Mouse (Mus musculus) left cerebral cortex, postnatal 10 days (tissue): ENCODE results near the gene Fam83e. TPM values are rescaled to one million over a fixed set of nuclear protein-coding genes. Genes with fewer than 3 reads are reported as not detected.

Experiments
- DNase-seq, 2 experiments: peaks; one replicate each; pipeline ENCODE4 v3.0.0; 2021 to 2022; ENCODE audit warnings: low spot score in 2 of 2, mixed read lengths in 1 of 2; ENCODE audit errors: extremely low spot score in 1 of 2
- intact Hi-C: fragments of 180-260 bp; cut with DNase I; formaldehyde crosslinking; loops from one replicate; pipeline ENCODE4 v1.15.1; 2025
- total RNA-seq, 2 experiments: library from RNA; stranded (reverse); gene quantifications; 2 replicates each; pipeline ENCODE4 v1.2.3; 2021

Gene Fam83e
- total RNA-seq, 2 experiments from 2014 or later: 0.26 to 0.39 TPM

DNA sequence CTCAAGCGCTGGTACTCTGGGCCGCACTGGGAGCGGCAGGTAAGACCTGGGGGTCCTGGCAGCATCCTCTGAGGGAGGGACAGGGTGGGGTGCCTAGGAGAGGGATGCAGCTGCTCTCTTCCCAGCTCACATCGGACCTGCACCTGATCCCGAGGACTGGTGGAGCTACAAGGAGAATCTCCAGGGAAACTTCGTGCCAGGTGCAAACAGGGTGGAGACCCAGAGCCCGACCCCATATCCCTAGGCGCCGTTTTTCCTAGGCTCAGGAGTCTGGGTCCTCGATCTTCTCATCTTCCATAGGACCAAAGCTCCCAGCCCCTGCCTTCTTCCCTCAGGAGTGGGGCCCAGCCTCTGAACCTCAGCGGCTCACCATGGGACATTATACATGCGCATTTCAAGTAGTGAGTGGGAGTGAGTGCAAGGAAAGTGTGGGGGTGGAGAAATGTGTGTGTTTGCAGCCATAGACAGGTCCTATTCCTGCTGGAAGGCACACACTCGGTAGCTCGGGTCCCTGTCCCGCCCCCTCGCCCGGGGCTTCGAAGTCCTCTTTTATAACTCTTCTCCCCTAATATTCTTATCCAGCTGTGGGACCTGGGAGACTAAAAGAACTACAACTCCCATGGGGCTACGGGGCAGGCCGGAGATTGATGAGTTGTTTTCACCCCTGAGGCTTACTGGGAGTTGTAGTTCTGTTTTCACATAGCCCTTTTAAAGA is 20.6 kb upstream of the Fam83e start:
- peak in 1 of 2 experiments; percentile 80 for DNase-seq
- intact Hi-C loops: no loop called here

GRCm38 (mm10) chr7:45701072-45701471 is 19.9 kb upstream of the Fam83e start:
- DNase-seq: no peak
- intact Hi-C loops: no loop called here

- DNase-seq: no peak
- intact Hi-C loops: no loop called here
Observed at GRCm38 (mm10) chr7:45701607-45702006, 19.4 kb upstream of the Fam83e start.

GRCm38 (mm10) chr7:45702316-45702715 is 18.7 kb upstream of the Fam83e start:
- intact Hi-C loops: no loop called here
- no peak for DNase-seq

- no peak for DNase-seq
- intact Hi-C loops: no loop called here
Observed at GRCm38 (mm10) chr7:45702809-45703520, 18.0 kb upstream of the Fam83e start.

DNA sequence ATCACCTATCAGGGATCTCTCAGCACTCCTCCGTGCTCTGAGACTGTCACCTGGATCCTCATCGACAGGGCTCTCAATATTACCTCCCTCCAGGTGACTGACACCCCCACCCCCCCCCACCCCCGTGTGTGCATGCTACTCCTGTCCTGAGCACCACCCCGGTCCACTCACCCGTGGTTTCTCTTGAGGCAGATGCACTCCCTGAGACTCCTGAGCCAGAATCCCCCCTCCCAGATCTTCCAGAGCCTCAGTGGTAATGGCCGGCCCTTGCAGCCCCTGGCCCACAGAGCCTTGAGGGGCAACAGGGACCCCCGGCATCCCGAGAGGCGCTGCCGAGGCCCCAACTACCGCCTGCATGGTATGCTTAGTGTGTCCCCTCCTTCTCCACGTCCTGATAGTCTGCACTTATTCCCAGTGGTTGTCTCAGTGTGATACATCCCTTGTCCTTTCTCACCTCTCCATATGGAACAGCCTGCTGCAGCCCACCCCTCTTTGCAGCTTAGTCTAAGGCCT is 17.4 kb upstream of the Fam83e start:
- peak in 1 of 2 experiments; percentile 65 for DNase-seq

GRCm38 (mm10) chr7:45704046-45704559 is 16.9 kb upstream of the Fam83e start:
- DNase-seq: peak; percentile 80 to 84
- intact Hi-C loops: no loop called here

More for the DNA sequence above, 17.4 kb upstream of the Fam83e start:
- intact Hi-C loops: no loop called here

GRCm38 (mm10) chr7:45704730-45705442 is 16.1 kb upstream of the Fam83e start, which contains the start of gene Dbp:
Gene Dbp, plus strand, starts transcription at chr7:45705088.
- intact Hi-C loops: no loop called here

GRCm38 (mm10) chr7:45705443-45705864 is 15.6 kb upstream of the Fam83e start:
- intact Hi-C loops: no loop called here
- peak in 1 of 2 experiments; percentile 71 for DNase-seq

More at GRCm38 (mm10) chr7:45704730-45705442, 16.1 kb upstream of the Fam83e start, which contains the start of gene Dbp:
- DNase-seq: peak; percentile 99 to 100

GRCm38 (mm10) chr7:45705873-45706281 is 15.1 kb upstream of the Fam83e start:
- peak in 1 of 2 experiments; percentile 95 for DNase-seq
- intact Hi-C loops: no loop called here

DNA sequence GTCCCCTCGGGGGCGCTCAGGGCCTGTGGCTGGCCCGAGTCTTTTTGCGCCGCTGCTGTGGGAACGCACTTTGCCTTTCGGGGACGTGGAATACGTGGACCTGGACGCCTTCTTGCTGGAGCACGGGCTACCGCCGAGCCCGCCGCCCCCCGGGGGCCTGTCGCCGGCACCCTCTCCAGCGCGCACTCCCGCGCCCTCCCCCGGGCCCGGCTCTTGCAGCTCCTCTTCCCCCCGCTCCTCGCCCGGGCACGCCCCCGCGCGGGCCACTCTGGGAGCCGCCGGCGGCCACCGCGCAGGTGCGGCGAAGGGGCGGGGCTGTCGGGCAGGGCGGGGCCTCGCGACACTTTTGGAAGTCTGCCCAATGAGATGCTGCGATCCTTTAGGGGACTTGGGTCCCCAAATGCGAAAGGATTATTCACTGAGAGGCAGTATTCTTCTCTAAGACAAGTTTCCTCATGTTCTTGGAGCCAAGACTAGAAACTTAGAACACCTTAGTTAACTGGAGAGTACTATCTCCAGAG is 14.2 kb upstream of the Fam83e start:
- intact Hi-C loops: no loop called here
- DNase-seq: peak in 1 of 2 experiments; percentile 96

DNA sequence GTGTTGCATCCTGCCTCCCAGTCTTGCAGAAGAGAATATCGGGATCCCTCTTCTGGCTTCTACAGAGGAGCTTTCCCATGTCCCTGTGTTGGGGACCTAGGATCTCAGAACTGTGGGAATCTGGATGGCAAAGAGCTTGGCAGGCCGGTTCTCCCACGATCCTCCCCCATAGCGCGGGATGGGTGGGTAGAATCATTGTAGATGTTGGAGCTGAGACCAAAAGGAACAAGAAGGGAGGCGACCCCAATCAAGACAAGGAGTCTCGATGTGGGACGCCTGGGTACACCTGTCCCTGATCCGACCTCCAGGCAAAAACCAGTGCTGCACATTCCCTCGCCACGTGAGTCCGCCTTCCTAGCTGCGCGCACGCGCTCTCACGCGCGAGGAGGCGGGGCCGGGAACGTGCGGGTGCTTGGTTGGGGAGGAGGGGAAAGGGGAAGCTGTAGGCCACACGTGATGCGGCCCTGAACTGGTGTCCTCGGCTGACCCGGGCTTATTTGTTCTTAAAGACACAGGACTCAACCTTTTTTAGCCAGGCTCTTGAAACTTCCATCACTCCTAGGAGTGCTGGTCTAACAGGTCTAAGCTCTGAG is 13.5 kb upstream of the Fam83e start:
- intact Hi-C loops: no loop called here
- peak; percentile 92 to 98 for DNase-seq

GRCm38 (mm10) chr7:45708221-45708761 is 12.7 kb upstream of the Fam83e start:
- intact Hi-C loops: no loop called here
- no peak for DNase-seq

- intact Hi-C loops: no loop called here
Observed at GRCm38 (mm10) chr7:45709036-45709435, 12.0 kb upstream of the Fam83e start.

DNA sequence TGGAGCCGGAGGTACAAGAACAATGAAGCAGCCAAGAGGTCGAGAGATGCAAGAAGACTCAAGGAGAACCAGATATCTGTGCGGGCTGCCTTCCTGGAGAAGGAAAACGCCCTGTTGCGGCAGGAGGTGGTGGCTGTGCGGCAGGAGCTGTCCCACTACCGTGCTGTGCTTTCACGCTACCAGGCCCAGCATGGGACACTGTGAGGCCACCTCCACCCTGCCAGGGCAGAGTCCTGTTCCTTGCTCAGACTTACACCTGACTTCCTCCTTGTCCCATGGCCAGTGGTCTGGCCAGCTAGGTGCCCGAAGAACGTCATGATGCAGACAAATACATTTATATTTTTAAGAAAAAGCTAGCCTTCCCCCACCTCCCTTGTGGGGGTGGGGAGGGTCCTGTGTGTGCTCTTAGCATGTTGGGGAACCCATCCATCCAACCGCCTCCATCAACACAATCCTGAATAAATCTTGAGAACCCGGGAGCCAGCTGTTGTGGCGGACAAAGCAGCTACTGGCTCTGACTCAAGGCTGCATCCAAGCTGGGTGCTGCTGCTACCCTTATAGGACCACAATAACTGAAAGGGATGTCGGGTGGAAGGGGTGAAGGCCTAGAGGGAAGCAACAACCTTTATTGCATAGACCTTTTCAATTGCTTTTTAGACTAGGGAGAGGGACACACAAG is 11.2 kb upstream of the Fam83e start:
- DNase-seq: no peak
- intact Hi-C loops: no loop called here

More at GRCm38 (mm10) chr7:45709036-45709435, 12.0 kb upstream of the Fam83e start:
- DNase-seq: no peak

- DNase-seq: peak in 1 of 2 experiments; percentile 36
Observed at GRCm38 (mm10) chr7:45710477-45711191, 10.4 kb upstream of the Fam83e start.

More at GRCm38 (mm10) chr7:45710477-45711191, 10.4 kb upstream of the Fam83e start:
- intact Hi-C loops: no loop called here
